Mouse (Mus musculus): ENCODE results near the gene Olfm2.

The Olfm2 gene

GRCm38 (mm10) chr9:20746017-20746660, at the start of gene Olfm2:
TSS of gene Olfm2 (minus strand) at chr9:20746349.
- no peak for DNase-seq

- peak in 1 of 2 experiments; percentile 12 for DNase-seq
Observed at GRCm38 (mm10) chr9:20794108-20794806, 48.1 kb upstream of the Olfm2 start.

- DNase-seq: no peak
Observed at GRCm38 (mm10) chr9:20790345-20790744, 44.2 kb upstream of the Olfm2 start.

DNA sequence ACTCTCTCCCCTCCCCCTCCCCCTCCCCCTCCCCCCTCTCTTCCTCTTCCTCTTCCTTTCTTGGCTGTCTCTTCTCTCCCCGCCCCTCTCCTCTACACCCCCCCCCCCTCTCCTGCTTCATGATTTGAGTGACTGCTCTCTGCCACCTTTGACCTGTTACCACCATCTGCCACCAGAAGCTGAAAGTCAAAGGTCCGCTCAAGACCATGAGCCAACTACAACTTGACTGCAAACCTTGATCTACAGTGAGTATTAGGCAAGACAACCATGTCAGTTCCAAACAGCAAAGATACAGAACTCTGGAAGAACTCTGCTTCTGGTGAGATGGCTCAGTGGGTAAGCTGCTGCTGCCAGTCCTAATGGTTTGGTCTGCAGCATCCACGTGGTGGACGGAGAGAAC, 43.5 kb upstream of the Olfm2 start:
- no peak for DNase-seq

DNA sequence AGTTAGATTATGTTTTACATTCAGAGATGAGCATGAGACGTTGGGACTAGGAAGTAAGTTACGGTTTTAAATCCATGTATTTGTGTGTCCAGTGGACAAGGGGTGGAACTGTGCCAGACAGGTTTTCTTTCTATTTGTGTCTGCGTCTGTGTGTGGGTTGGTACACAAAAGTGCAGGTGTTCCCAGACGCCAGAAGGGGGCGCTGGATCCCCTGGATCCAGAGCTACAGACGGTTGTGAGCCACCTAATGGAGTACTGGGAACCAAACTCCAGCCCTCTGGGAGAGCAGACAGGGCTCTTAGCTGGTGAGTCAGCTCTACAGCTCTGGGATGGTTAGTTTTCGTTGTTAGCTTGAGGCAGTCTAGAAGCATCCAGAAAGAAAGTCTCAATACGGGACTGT, 41.8 kb upstream of the Olfm2 start:
- DNase-seq: no peak

DNA sequence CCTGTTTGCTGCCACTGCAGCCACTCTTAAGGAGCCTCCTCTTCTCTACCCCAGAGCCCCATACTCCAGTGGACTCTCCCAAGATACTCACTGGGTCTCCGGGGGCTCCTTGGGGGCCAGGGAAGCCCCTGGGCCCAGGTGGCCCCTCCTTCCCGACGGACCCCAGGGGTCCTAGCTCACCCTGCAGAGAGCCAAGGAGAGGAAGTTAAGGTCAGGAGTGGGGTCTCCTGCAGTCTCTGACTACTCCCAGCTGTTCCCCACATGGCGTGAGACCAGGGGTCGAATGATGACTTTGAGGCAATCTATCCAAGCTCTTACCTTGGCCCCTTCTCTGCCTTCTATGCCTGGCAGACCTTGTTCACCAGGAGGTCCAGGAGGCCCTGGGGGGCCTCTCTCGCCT, 38.9 kb upstream of the Olfm2 start:
- no peak for DNase-seq

DNA sequence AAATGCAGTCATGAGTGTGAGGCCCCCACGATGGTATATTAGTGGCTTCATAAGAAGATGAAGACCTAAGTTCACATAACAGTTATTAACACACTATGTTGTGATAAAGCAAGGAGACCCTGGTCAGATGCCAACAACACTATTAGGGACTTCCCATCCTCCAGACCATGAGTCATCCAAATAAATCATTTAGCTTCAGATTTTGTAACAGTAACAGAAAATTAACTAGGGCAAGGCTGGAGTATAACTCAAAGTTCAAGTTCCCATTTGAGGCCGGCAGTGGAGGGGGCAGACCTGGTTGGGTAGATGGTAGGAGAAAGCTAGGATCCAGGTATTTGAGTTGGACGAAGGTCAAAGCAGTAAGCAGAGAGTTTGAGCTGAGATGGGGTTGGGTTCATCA, 35.1 kb upstream of the Olfm2 start:
- DNase-seq: no peak

GRCm38 (mm10) chr9:20765274-20765673, 19.1 kb upstream of the Olfm2 start:
- no peak for DNase-seq

- no peak for DNase-seq
Observed at GRCm38 (mm10) chr9:20763099-20763498, 16.9 kb upstream of the Olfm2 start.

DNA sequence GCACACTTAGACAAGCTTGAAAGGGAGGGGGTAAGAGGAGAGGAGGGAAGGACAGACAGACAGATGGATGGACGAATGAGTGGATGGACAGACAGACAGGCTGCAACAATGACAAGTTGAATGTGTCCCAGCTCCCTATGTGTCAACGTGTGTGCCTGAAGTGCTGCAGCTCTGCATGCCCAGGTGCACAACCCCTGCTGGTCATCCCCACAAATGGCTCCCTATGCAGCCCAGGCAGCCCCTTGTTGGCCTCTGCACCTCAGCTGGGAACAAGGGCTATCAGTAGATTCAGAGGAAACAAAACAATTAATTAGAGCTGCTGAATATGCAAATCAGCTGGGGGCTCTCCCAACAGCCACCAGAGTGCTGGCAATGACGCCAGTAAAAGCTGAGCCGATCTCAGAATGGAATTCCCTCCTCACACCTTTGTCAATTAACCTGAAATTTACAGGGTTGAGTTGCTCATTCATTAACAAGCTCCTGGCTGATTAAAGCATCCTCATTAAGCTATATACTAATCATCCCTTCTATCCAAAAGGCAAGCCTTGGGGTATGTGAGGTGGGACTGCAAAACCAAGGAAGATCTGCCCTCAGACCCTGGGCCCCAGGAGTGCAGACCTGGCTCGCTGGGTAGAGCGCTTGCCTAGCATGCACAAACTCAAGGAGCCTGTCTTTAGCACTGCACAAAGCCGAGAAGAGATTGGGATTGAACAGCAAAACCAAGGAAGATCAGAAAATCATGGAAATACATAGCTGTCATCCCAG, 16.2 kb upstream of the Olfm2 start:
- DNase-seq: no peak

- no peak for DNase-seq
Observed at GRCm38 (mm10) chr9:20761388-20761787, 15.2 kb upstream of the Olfm2 start.

- DNase-seq: no peak
Observed at GRCm38 (mm10) chr9:20760813-20761212, 14.7 kb upstream of the Olfm2 start.

GRCm38 (mm10) chr9:20758896-20759295, 12.7 kb upstream of the Olfm2 start:
- no peak for DNase-seq

DNA sequence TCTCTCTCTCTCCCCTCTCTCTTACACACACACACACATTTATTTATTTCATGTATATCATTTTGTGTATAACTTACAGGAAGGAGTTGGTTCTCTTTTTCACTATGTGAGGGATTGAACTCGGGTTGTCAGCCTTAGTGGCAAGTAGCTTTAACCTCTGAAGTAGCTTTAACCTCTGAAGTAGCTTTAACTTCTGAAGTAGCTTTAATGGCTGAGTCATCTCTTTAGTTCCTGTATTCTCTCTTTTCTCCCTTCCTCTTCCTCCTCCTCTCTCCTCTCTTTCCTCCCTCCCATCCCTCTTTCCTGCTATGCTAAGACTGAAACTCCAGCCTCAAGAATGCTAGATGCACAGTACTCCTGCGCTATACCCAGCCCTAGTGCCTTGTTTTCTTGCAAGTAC, 12.1 kb upstream of the Olfm2 start:
- DNase-seq: no peak

GRCm38 (mm10) chr9:20757087-20757955, 11.2 kb upstream of the Olfm2 start:
- peak; percentile 33 to 36 for DNase-seq

DNA sequence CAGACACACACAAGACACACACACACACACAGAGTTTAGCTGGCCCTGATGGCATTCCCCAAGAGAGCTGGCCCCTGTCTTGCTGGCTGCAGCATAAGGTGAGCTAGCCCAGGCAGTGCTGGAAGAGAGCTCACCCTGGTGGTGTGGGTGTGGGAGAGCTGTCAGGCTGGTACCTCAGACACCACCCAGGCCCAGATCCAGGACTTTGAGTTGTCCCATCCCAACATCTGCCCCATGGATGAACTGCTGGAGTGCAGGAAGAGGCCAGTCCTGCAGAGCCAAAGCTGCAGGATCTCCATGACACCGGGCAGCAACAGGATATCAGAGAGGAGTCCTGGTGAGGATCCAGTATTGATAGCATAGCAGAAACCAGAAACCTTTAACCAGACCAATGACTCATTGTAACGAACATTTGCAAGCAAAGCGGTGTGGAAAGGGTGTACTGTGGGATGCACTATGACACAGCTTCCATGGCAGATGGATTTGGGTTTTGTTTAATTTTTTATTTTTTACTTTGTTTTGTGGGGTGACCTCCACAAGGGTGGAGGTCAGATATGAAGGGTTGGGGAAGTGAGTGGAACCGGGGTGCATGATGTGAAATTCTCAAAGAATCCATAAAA, 10.0 kb upstream of the Olfm2 start:
- DNase-seq: no peak

GRCm38 (mm10) chr9:20754335-20754734, 8.2 kb upstream of the Olfm2 start:
- no peak for DNase-seq

GRCm38 (mm10) chr9:20751477-20752029, 5.4 kb upstream of the Olfm2 start:
- DNase-seq: no peak

GRCm38 (mm10) chr9:20749213-20749612, 3.1 kb upstream of the Olfm2 start:
- DNase-seq: no peak

DNA sequence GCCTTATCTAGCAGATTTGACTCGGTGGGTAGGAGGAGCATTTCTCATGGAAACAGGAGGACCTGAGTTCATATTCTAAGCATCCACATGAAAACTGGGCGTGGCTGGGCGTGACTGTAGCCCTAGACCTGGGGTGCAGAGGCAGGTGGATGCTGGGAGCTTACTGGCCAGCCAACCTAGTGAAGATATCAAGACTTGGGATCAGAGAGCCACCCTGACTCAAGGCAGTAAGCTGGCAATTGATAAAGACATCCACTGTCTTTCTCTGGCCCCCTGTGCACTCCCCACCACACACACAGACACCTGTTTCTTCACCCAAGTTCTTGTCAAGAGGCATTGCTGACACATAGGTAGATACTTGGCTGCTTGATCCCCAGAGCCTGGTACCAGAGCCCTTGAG, 2.4 kb upstream of the Olfm2 start:
- DNase-seq: no peak

DNA sequence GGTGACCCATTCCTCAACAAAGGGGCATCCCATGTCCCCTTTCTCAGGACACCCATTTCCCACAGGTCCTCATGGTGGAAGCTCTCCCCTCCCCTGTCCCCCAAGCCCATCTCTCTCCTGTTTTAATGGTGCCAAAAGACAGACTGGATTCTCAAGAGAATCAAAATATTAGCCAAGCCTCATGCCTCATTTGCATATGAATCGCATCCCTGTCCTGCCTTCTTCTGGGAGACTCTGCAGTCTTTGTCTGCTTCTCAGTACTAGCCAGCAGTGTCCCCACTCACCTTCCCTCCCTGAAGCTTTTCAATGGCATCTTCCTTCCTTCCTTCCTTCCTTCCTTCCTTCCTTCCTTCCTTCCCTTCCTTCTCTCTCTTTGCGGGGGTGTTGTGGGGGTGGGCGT, 1.5 kb upstream of the Olfm2 start:
- DNase-seq: no peak
